Mouse (Mus musculus) spleen, adult 2 months (tissue): ENCODE measurements at regions not wholly inside any gene's neighbourhood (a gene's known extent, or its start where the extent isn't known, plus 50 kb on each side); places are given as distances from the start of the nearest gene placed in this dataset.

ENCODE experiments used
- CTCF ChIP-seq: fragments of 200-500 bp; IDR thresholded peaks from 2 replicates; pipeline ENCODE4 v1.5.1; 2011; ENCODE audit warnings: mild to moderate bottlenecking, inconsistent platforms; ENCODE audit not compliant: insufficient read depth, insufficient read length, insufficient replicate concordance; ENCODE audit errors: extremely low read depth
- POLR2A ChIP-seq: fragments of 200-500 bp; IDR thresholded peaks from 2 replicates; pipeline ENCODE4 v1.6.1; 2011; ENCODE audit warnings: low read depth, low read length, inconsistent platforms

DNA sequence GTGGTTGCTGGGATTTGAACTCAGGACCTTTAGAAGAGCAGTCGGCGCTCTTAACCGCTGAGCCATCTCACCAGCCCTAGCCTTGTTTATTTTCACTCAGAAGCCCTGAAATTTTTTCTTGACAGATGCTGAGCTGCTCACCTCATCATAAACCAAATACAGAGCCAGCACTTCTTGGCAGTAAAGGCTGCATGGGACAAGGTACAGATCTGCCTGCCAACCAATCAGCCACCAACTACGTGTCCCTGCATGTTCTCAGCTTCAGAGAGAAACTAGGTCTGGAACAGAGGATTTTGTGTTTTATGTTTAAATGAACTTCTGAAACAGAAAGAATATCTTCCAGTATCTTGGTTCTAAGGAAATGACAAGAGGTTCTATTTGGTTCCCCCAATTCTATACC is 365.3 kb downstream of the 9430069I07Rik start:
- TF ChIP-seq CTCF (no peak), POLR2A (no peak)
